Mouse (Mus musculus): ENCODE measurements around the gene Neurod2. TPM values are rescaled to one million over a fixed set of nuclear protein-coding genes. Genes with fewer than 3 reads are reported as not detected.

The Neurod2 gene
- polyA plus RNA-seq, 1 experiment from 2014 or later: 110 TPM

Other genes starting within 250 kb of the Neurod2 start
- gene Fbxl20, start 179.2 kb downstream of the Neurod2 start, polyA plus RNA-seq (2015; fragmentation: Nextera tagmentation; extraction: Ambion mirVana): 28.0 and 32.1 TPM in 2 replicates
- gene Med1, start 136.4 kb downstream of the Neurod2 start, polyA plus RNA-seq (2015; fragmentation: Nextera tagmentation; extraction: Ambion mirVana): 67.7 and 75.3 TPM in 2 replicates
- 11.6 and 12.3 TPM in 2 replicates for gene Cdk12, start 126.6 kb downstream of the Neurod2 start, polyA plus RNA-seq (2015; fragmentation: Nextera tagmentation; extraction: Ambion mirVana)
- gene Ppp1r1b, start 18.8 kb upstream of the Neurod2 start, polyA plus RNA-seq (2015; fragmentation: Nextera tagmentation; extraction: Ambion mirVana): 69.7 and 72.4 TPM in 2 replicates
- 52.8 and 56.3 TPM in 2 replicates for gene Stard3, start 28.7 kb upstream of the Neurod2 start, polyA plus RNA-seq (2015; fragmentation: Nextera tagmentation; extraction: Ambion mirVana)
- 0.23 and 0.26 TPM in 2 replicates for gene Tcap, start 54.2 kb upstream of the Neurod2 start, polyA plus RNA-seq (2015; fragmentation: Nextera tagmentation; extraction: Ambion mirVana)
- gene Pnmt, start 56.8 kb upstream of the Neurod2 start, polyA plus RNA-seq (2015; fragmentation: Nextera tagmentation; extraction: Ambion mirVana): 0.21 and 0.86 TPM in 2 replicates
- gene Pgap3, start 70.8 kb upstream of the Neurod2 start, polyA plus RNA-seq (2015; fragmentation: Nextera tagmentation; extraction: Ambion mirVana): 7.4 and 9.4 TPM in 2 replicates
- 4.9 and 6.2 TPM in 2 replicates for gene Erbb2, start 82.8 kb upstream of the Neurod2 start, polyA plus RNA-seq (2015; fragmentation: Nextera tagmentation; extraction: Ambion mirVana)
- 243 and 253 TPM in 2 replicates for gene Mien1, start 109.3 kb upstream of the Neurod2 start, polyA plus RNA-seq (2015; fragmentation: Nextera tagmentation; extraction: Ambion mirVana)
- gene Grb7, start 116.7 kb upstream of the Neurod2 start, polyA plus RNA-seq (2015; fragmentation: Nextera tagmentation; extraction: Ambion mirVana): 0.51 and 0.70 TPM in 2 replicates
- gene Ikzf3, start 216.4 kb upstream of the Neurod2 start, polyA plus RNA-seq (2015; fragmentation: Nextera tagmentation; extraction: Ambion mirVana): not detected in 2 replicates
- 0.25 TPM in 1 of 2 replicates, not detected in the other for gene Zpbp2, start 221.4 kb upstream of the Neurod2 start, polyA plus RNA-seq (2015; fragmentation: Nextera tagmentation; extraction: Ambion mirVana)

All from forebrain, embryonic 16.5 days (tissue).